Mouse (Mus musculus) left cerebral cortex, postnatal 36 days (tissue): ENCODE data around the gene Cd4. TPM values are rescaled to one million over a fixed set of nuclear protein-coding genes. Genes with fewer than 3 reads are reported as not detected.

Experiments used
- DNase-seq, 2 experiments: peaks; one replicate each; pipeline ENCODE4 v3.0.0; 2021 to 2022; ENCODE audit warnings: low spot score in 2 of 2, mixed read lengths in 1 of 2
- intact Hi-C: fragments of 180-260 bp; cut with DNase I; formaldehyde crosslinking; loops from one replicate; pipeline ENCODE4 v1.15.1; 2025
- total RNA-seq, 2 experiments: library from RNA; stranded (reverse); gene quantifications; 2 replicates each; pipeline ENCODE4 v1.2.3; 2021

The Cd4 gene
- total RNA-seq, 2 experiments from 2014 or later = 5.4 to 5.8 TPM

DNA sequence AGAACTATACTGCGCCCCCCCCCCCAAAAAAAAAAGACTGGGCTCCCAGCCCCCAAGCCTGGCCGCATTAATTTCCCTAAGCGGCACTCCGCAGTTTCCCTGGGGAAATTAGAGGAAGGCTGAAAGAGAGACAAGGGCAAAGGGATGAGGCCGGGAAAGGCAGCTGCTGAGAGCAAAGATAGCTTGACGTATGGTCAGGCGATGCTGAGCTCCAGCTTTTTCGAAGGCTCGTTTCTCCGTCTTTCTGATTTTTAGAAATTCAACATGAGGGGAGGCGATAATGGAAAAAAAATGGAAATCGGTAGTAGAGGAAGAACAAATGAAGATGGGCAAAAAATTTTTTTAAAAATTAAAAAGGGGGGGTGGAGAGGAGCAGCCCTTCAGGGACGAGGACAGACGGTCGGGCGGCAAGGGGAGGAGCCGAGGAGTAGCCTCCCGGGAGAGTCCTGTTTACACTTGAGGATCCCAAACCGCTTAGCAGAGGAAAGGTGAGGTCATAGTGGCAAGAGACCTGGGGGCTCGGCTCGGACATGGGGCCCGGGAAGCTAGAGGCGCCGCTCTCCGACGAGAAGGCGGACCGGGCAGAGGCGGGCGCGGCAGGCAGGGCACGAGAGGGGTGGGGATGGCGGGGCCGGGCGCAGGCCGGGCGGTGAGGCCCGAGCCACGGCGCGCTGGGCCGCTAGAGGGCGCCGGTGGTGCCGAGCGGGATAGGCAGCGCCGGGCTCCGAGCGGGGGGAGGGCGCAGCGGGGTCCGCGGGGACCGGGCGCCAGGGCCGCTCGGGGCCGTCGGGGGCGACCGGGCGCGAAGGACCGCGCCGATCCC is 28.9 kb upstream of the Cd4 start:
- peak; percentile 86 to 93 for DNase-seq
- intact Hi-C loops = loop anchor here (1.0 to 5.0 kb wide), 4 partner anchors 13 to 170 kb away; partner anchors contain the start of genes Mlf2 and Zfp384

DNA sequence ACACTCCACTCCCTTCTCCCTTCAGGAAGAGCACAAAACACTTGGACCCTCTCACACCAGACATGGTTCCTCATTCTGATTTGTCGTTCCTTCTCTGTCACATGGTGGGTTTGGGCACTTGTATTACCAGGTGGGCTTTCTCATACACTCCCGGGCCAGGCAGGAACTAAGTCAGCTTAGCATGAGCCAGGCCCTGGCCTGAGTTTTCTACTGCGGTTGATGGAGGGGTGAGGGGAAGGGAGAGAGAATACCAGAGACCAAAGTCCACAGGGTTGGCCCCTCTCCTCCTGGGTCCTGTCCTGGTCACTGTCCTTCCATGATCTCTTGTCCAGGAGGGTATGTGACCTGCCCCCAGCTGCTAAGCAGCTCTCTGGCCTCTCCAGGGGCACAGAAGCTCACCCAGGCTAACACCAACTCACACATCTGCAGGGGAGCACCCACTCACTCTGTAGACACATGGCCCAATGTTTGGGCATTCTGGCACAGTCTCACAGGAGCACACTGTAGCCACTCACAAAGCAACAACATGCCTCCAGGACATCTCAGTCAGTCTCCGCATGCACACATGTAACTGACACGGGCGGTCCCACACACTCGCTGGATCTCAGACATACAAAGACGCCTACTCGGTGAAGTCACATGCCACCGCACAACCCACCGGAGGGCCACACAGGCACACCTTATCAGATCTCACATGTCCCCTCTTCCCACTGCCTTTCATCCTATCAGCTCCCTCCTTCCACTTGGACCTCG is 28.1 kb upstream of the Cd4 start:
- DNase-seq = peak; percentile 75 to 77
- intact Hi-C loops = loop anchor here (5.0 kb wide), 2 partner anchors 91 to 171 kb away; partner anchors contain the start of gene Zfp384

DNA sequence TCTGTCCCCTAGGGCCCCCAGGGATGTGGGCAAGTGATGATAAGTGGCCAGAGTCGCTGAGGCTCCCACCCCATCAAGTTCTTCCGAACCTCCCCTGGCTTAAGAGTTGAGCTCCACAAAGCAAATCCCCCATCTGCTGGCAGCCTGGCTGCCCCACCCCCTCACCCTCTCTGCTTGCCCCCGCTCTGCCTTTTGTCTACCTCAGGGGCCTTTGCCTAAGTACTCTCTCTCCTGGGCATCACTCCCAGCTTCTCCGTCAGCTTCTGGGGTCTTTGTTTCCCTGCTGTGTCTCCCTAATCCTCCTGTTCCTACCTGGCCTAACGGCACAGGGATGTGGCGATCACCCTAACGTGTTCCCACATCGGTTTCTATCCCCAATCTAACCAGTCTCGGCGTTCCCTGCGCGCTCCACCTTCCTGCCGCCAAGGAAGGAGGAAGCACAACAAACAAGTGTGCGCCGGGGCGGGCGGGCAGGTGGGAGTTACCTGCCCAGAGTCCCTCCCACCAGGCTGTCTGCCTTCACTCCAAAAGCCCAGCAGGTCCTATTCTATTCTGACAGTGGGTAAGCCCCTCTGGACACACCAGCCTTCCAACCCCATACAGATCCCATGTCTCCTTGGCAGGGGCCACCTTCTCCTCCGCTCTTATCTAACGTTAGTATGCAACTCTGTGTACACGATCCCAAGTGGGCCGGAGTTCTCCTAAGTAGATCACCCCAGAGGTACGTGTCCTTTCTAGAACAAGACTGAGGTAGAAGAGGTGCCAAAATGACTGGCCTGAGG is 27.3 kb upstream of the Cd4 start:
- intact Hi-C loops = loop anchor here (5.0 kb wide), 2 partner anchors 92 to 172 kb away; partner anchors contain the start of gene Zfp384
- DNase-seq = peak in 1 of 2 experiments; percentile 57

DNA sequence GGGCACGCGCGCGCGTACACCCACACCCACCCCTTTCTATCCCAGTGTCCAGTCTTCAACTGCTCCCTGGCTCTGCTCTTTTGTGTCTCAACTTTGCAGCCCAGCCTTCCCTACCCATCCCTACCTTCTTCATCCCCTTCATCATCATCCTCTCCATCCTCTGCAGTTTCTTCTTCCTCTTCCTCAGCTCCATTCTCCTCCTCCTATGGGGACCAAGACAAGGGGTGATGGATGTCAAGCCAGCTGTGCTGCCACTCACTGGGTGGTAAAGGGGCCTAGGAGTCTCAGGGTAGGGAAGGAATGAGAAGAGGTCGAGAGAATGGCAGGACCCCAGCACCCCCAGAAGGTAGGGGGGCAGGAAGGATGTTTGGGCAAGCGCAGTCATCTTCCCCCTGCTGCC is 26.5 kb upstream of the Cd4 start:
- intact Hi-C loops = no loop called here
- DNase-seq = no peak

DNA sequence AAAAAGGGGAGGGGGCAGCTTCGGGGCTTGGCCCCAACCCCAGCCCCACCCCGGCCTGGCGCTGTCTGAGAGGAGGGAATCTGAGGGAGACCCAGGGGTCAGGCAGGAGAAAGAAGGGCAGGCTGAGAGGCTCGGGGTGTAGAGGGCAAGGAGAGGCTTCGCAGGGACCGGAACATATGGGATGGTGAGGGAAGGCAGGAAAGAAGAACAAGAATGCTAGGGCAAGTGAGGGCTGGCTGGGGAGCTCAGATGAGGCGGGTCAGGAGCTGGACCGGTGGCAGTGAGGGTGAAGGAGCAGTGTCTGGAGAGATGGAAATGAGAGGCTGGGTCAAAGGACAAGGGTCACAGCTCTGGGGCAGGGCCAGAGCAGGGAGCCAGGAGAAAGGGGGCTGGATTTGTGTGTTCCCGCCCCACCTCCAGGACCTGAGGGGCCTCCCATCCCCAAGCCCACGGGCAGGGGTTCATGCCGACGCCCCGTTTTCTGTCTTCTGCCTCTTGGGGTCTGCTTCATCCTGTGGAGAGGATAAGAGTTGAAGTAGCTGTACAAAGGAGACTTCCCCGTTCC is 25.8 kb upstream of the Cd4 start:
- DNase-seq = no peak
- intact Hi-C loops = no loop called here

DNA sequence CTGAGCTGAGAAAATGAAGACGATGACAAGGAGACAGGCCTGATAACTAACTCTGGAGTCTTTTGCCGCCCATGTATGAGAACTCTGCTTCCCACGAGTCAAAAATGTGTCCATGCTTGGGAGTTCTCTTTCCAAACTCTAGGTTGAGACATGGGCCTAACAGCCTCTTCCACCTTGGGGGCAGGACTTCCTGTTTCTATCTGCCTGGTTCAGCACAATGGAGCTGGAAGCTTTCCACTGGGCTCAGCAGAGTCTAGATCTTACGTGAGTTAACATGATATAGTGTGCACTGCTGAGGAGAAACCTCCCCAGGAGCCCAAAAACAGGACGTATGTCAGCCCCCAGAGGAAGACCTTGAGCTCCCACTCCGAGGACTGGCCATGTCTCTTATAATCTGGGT is 25.2 kb upstream of the Cd4 start:
- intact Hi-C loops = no loop called here
- no peak for DNase-seq

DNA sequence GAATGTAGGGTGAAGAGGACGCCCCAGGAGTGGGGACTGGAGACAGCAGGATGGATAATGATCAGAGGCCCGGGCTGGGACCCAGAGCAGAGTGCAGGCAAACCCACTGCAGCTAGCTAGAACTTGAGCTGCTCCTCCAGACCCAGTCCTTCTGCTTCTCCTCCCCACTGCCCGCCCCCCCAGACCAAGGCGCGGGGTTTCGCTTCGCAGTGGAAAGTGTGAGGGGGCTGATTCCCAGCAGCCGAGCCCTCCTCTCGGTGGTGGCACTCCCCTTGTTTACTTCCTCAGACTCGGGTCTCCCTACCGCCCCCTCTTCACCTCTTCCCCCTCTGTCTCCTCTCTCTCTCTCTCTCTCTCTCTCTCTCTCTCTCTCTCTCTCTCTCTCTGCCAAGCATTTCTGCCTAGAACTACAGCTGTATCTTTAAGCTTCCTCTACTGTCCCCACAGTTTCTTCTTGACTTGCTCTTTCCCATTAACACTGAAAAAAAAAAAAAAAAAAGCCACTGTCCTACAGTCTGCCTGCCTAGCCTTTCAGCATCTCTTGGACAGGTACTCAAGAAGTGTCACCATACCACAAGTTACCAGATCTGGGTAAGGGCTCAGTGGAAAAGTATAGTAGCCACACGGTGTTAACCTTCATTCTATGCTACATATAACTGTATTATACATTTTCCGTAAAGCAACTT is 23.7 kb upstream of the Cd4 start, which contains the start of gene Lag3:
Gene Lag3 (minus strand): TSS at position 173 of the 686 bp plus-strand sequence.
- no peak for DNase-seq
- intact Hi-C loops = no loop called here

DNA sequence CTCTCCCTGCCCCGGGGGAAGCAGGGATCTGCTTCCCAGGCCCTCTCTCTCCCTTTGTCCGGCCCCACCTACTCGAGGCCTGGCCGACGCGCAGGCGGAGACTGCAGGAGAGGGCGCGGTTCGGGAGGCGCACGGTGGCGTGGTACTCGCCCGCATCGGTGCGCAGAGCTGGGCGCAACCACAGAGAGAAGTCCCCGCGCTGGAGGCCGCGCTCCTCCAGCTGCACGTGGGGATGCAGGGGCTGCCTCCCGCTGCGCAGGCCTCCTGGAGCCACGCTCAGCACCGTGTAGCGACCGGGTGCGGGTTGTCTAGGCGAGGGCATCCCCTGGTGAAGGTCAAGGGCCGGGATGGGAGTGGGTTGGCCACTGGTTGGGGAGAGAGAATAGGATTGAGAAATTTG is 22.0 kb upstream of the Cd4 start:
- intact Hi-C loops = no loop called here
- DNase-seq = peak in 1 of 2 experiments; percentile 32

DNA sequence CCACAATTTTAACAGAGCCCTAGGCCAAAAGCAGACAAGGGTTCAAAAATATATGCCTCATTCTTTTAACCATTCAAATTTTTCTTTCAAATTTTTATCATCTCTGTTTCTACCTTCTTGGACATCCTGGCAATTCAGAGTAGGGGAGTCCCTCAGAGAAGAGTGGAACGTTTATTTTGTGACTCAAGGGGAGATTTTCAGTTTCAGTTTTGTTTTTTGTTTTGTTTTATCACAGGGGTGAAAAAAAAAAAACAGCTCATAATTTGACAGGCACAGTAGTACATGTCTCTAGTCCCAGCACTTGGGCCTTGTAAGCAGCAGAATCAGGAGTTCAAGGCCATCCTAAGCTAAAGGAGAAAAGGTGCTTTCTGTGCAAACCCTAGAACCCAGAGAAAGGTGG is 19.7 kb upstream of the Cd4 start:
- intact Hi-C loops = no loop called here
- DNase-seq = no peak

DNA sequence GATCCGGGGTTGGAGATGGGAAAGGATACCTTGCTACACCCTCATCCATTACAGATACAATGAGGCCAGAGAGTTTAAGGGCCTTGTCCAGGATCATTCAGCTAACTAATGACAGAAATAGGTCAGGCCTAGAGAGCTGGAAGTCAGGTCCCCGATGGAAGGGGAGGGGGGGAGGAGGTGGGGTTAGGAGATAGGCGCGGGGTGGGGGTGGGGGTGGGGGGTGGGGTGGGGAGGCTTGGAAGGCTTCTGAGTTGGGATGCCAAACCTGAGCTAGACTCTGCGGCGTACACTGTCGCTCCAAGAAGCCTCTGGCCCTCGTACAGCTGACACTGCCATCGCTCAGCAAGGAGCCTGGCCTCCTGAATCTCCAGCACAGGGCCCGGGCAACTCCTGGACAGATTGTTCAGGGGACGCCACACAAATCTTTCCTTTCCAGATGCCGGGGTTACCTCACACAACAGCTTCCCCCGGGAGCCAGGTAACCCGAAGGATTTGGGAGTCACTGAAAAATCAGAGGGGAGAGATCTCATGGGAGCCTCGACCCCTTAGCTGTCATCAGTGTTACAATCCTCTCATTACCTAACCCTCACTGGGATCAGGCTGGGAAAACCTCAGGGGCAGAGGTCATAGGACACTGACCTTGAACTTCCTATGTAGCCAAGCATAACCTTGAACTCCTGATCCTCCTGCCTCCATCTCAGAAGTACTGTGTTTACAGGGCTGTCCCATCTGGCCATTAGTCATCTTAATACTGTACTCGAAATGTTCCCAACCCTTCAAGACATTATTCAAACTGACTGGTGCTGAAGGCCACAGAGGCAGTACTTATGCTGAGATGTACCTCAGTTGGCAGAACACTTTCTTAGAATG is 17.2 kb upstream of the Cd4 start:
- intact Hi-C loops = loop anchor here (1.0 kb wide), 3 partner anchors 12 to 45 kb away; partner anchors contain the start of gene Mlf2
- no peak for DNase-seq

DNA sequence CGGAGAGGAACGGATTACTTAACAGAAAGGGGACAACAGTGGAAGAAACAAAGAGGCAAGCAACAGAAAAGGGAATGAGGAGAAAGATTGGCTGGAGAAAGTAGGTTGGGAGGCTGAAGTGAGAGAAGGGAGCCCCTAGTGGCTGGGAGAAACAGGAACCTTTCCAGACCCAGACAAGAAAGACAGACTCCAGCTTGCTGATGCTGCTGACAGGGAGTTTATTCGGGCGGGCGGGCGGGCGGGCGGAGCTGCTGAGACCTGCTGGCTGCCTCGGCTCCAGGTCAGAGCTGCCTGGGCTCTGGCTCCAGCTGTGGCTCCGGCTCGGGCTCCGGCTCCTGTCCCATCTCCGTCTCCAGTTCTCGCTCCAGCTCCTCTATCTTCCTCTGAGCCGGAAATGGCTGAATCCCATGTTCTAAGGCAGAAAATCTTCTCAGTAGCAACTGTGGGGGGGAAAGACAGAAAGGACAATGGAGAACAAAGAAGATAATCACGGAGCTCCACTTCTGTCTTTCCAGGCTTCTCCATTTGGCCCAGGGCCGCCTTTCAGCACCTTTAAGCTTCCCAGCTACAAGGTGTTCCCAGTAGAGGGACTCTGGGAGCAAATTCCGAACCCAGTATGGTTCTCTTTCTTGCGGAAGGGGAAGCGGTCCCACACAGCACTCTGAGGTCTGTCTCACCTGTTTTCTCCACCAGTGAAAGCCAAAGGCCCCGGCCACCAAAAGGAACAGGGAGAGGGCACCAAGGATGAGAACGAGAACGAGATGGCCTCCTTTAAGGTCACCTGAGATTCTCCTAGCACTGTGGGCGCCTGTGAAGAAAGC is 16.4 kb upstream of the Cd4 start:
- intact Hi-C loops = loop anchor here (1.0 kb wide), 3 partner anchors 13 to 44 kb away; partner anchors contain the start of gene Mlf2
- peak; percentile 70 to 78 for DNase-seq

DNA sequence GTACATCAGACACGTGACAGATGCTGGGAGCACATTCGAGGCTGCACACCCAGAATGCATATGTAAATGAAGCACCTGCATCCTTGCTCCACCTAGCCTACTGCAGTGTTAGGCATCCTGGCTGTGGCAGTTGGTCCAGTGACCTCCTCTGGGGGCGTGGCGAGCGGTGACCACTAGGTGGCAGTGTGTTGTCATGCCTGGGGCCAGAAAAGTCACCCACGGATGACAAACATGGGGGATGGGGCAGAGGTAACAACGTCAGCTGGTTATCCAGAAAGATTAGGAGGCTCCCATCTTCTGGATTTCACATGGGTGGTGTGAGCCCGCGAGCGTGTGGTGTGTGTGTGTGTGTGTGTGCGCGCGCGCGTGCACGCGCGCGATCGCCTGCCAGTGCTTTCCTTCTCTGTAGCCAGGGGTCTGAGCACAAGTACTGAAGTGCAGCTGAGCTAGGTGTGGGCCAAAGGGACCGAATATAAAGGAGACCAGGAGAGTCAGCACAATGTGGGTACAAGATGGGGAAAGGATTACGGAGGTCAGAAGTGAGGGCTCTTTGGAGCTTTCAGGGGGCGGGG is 15.6 kb upstream of the Cd4 start:
- DNase-seq = peak; percentile 87 to 91
- intact Hi-C loops = loop anchor here (1.0 kb wide), 3 partner anchors 14 to 43 kb away; partner anchors contain the start of gene Mlf2

DNA sequence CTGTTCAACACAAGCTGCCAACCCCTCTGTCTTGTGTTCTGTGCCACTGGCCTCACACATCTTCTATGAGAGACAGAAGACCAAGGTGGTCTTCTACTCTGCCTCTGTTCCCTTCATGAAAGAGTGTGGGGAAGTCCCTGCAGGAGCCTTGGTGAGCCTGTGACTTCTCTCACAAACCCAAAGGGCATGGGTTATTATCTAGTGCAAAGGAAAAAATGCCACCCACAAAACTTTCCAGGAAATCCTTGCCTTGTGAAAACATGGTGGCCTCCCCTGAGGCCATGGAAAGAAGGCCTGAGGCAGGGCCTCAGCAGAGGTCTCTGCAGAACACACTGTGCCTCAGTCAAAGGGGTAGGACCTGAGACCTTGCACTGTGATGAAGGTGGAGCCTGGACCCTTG is 13.8 kb upstream of the Cd4 start:
- no peak for DNase-seq
- intact Hi-C loops = no loop called here

DNA sequence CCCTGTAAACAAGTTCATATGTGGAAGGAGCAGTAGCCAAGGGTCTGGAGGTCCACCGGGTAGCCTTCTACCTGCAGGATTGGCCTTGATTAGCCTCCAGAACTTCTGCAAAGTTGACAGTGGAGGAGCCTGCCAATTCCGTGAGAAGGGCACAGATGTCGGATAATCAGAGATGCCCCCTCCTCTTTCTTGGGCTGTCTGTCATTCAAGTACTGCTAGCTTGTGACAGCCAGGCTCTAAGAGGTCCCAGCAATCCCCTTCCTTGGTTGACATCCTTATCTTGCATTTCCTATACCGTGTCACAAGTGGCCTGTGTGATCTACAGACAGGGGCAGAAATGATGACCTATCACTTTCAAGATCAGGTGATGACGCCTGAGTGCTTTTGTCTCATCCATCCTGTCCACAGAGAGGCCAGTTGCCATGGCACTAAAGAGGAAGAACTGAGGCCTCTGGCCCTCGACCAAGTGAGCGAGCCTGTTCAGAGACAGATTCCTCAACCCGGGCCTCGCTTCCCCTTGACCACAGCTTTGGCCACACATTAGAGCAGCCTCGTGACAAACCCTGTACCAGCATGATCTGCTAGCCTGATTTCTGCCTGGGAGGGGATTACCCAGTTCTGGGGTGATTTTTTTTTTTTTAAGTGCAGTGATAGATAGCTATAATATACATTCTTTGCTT is 12.9 kb upstream of the Cd4 start:
- intact Hi-C loops = no loop called here
- DNase-seq = no peak

DNA sequence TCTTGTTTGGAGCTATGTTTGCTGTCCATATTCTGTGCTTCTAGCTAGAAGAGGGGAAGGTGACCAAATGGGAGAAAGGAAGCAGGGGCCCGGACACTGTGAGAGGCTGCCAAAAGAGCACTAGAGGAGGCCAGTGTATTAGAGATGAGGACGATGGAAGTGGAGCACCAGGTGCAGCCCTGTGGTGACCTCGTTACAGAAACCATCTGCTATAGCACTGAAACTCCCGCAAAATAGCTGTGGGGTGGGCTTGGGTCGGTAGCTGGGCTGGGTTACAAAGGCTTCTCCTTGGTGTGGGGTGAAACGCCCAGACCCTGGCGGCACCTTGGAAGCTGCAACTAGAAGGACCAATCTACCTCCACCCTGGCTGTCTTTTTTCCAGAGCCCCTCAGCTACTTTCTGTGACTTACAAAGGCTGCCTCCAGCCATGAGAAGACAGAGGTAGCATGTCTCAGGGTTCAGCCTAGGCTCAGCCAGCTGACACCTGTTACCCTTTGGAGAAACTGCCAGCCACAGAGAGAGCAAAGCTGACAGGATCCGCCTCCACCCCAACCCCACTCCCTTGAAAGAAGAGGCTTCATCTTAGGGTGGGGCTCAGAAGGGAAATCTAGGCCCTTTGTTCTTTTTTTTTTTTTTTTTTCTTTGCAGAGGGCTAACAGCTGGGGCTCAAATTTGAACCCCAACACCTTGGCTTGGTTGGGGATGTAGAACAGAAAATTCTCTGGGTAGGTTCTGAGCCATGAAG is 12.2 kb upstream of the Cd4 start:
- DNase-seq = no peak

DNA sequence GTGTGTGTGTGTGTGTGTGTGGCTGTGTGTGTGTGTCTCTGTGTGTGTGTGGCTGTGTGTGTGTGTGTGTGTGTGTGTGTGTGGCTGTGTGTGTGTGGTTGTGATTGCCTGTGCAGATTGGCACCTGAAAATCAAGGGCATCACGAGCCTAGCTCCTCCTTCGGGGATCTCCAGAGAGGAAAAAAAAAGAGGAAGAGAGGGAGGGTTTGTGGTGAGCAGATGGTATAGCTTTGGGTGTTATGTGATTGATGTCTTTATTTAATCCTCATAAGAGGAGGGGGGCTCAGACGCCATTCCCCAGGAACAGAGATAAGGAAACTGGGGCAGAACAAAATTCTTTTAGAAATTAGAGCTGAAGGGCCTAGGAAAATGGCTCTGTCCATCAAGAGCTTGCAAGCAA is 10.3 kb upstream of the Cd4 start:
- no peak for DNase-seq
- intact Hi-C loops = no loop called here

More for the DNA sequence above, 12.2 kb upstream of the Cd4 start:
- intact Hi-C loops = no loop called here
